Mouse (Mus musculus) lung, postnatal 0 days (tissue): ENCODE measurements around the gene Fam136a.

Source experiments
- CTCF ChIP-seq: IDR thresholded peaks from 2 replicates; pipeline ENCODE4 v1.5.1; 2016; ENCODE audit warnings: antibody characterized with exemption, mild to moderate bottlenecking
- EP300 ChIP-seq: IDR thresholded peaks from 2 replicates; pipeline ENCODE4 v1.6.1; 2016; ENCODE audit warnings: antibody characterized with exemption, mild to moderate bottlenecking, control low read depth

DNA sequence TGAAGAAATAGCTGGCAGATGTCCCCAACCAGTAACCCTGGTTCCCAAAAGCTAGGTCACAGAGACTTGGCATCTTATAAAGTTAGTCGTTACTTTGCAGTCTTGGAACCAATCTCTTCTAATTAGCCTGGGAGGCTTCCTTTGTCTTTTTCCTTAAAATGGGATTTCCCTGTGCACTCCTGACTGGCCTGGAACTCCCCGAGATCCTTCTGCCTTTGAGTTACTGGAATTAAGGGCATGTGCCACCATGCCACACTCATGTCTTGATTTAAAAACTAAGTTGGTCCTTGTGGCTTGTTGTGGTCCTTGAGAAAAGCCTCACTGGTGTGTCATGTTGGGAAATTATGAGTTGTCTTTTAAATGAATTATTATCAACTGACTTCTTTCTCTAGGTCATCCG lies 12.9 kb downstream of the Fam136a start:
- no peak for TF ChIP-seq CTCF
- no peak for TF ChIP-seq EP300
